Mouse (Mus musculus): Measurements from ENCODE around the gene Trappc2l.

DNA sequence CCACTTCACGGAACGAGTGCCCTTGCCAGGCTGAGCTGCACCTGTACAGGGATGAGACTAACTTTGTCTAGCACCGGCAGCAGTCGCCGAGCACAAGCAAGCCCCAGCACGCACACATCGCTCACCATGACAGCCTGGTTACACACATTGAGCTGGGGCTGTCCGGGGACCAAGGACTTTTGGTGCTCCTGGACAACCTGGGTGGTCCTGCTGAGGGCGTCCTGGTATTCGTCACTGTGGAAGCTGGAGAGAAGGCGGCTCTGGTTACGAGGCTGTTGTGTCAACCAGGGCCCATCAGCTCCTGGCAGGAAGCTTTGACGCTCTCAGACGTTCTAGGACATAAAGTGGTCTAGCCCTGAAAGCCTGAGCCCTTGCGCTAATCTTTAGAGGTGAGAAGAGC is 30.5 kb upstream of the Trappc2l start:
- no peak for TF ChIP-seq POLR2A (IDR thresholded peaks at IDR 0.05; ENCODE audit: insufficient read length, low read depth)
- no peak for TF ChIP-seq E2F4 (IDR thresholded peaks at IDR 0.05; ENCODE audit: insufficient read depth)
- no peak for TF ChIP-seq POLR2AphosphoS2 (IDR thresholded peaks at IDR 0.05; ENCODE audit: insufficient read length, low read depth)
- TF ChIP-seq MYOD1 (IDR thresholded peaks at IDR 0.05; ENCODE audit: control insufficient read depth in 1 of 3, insufficient read length in 2 of 3, low read depth in 2 of 3) = no peak
- TF ChIP-seq USF1 (IDR thresholded peaks at IDR 0.05; ENCODE audit: low read depth) = no peak
- TF ChIP-seq CEBPB (IDR thresholded peaks at IDR 0.05; ENCODE audit: insufficient read depth, poor library complexity, severe bottlenecking) = no peak
- TF ChIP-seq TCF12 (IDR thresholded peaks at IDR 0.05; ENCODE audit: insufficient read depth, poor library complexity, severe bottlenecking) = no peak
- no peak for TF ChIP-seq TCF3 (IDR thresholded peaks at IDR 0.05; ENCODE audit: insufficient read length, low read depth)
- TF ChIP-seq MAX (IDR thresholded peaks at IDR 0.05; ENCODE audit: low read depth) = no peak

Measured in myocyte (in vitro differentiated cells).